Mouse (Mus musculus) MN1 (cell line): Measurements from ENCODE around the gene Zkscan7.

ENCODE experiments used
- DNase-seq: peaks from one replicate; pipeline ENCODE4 v3.0.0-alpha.2; 2016; ENCODE audit warnings: low spot score

The Zkscan7 gene

DNA sequence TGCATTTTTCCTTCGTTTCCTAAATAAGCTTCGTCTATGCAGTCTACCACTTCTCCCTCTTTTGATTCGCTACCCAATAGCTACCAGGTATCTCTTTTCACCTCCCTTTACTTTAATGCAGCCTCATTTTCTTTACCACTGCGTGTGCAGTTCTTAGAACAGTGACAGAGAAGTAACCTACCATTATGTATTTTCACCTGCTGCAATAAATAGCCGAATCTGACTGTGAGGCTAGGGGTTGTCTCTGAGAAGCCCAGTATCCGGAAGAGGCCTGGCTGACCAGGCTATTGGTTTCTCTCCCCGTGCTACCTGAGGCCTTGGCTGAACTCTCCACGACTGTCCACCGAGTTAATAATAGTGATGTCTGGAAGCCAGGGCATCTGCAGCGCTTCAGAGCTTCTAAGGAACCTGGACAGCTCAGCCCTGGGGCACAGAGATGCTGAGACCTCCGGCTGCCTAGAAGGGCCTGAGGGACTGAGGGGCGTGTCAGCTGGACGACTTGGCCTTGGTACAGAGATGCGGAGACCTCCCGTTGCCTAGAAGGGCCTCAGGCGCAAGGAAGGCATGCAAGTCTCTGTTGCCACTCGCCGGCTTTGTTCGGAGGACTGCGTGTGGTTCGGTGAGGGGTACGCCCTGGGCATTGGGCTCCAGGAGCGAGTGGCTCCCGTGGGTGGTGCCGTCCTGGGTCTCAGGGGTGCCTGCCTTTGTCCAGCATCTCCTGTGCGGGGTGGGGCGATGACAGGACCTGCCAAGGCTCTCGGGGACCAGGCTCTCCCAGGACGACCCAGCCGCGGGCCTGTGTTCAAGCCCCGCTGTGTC, 17.4 kb downstream of the Zkscan7 start:
- DNase-seq: peak; percentile 91

DNA sequence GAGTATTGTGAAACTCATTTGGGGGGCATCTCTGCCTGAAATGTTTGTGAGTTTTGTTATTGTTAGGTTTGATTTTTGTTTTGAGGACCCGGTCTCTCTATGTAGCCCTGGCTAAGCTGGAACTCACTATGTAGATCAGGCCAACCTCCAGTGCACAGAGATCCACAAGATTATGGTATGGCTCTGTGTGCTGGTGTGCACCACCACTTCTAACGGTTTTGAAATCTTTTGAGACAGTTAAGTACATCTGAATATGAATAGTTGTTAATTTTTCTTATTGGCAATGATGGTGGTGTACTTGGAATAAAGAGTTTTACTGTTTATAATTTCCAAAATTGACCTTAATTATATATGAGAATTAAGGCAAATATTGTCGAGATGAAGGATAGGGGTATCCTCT, 37.0 kb downstream of the Zkscan7 start:
- no peak for DNase-seq

DNA sequence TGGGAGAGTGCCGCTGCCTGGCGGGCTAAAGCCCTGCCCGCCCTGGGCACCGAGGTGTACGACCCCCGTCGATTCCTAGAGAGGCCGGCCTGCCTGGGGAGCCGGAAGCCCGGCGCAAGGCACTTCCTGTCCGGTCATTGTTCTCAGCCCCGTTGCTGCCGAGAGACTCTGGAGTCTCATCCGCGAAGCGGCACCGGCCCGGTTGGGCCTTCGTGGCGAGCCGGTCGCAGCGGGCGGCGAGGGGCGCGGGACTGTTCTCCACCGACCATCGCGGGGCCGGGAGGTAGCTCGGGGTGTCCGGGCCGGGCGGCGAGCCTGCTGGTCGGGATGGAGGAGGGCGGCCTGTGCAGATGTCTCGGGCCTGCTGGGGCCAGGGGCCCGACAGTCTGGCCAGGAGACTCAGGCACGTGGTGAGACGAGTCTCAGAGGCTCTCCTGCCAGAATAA, 37.5 kb downstream of the Zkscan7 start, which contains the start of gene Zfp105:
Zfp105 (plus strand) TSS at position 137 of the 446 bp plus-strand sequence.
- peak; percentile 83 for DNase-seq

DNA sequence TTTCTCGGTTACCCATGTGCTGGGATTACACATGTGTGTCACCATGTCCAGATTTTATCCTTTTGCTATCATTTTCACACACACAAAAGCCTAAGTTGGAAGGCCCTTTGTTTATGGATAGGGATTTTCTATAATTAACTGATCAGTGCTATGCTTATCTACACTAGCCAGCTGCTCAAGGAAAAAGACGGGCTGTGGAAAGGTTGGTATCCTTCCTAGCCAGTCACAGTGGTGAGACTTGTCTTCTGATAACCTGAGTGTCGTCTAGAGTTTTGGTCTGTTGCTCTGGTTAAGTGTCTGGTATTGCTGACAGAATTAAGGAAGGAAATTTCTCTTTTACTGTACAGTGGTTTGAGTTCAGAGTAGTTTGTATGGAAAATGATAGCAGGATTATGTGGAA, 43.4 kb downstream of the Zkscan7 start:
- no peak for DNase-seq
